Mouse (Mus musculus) lung, embryonic 16.5 days (tissue): Measurements from ENCODE around the gene Brpf1. TPM values are rescaled to one million over a fixed set of nuclear protein-coding genes. Genes with fewer than 3 reads are reported as not detected.
A peak's percentile ranks its signal among the peaks of the same experiment; 100 is the strongest.

ENCODE experiments used
- ATAC-seq: fragments of 200-750 bp; cut with Nextera tagmentation; 2 replicates; pipeline ENCODE4 v1.8.0; 2017; ENCODE audit warnings: low read depth, mild to moderate bottlenecking, moderate library complexity
- H3K27ac ChIP-seq: fragments of 300-500 bp; sonication (generic); 2 replicates; pipeline ENCODE4 v1.5.1; 2014; ENCODE audit warnings: mild to moderate bottlenecking, control low read depth, low read length
- H3K27me3 ChIP-seq: fragments of 300-500 bp; sonication (generic); 2 replicates; pipeline ENCODE4 v1.6.1; 2014; ENCODE audit warnings: low read depth, low read length, mixed read lengths; ENCODE audit not compliant: control insufficient read depth, insufficient read depth
- H3K36me3 ChIP-seq: fragments of 300-500 bp; sonication (generic); 2 replicates; pipeline ENCODE4 v1.6.1; 2014; ENCODE audit warnings: low read length; ENCODE audit not compliant: control insufficient read depth, insufficient read depth
- H3K4me1 ChIP-seq: fragments of 300-500 bp; sonication (generic); replicated peaks from 2 replicates; pipeline ENCODE4 v1.6.1; 2014; ENCODE audit warnings: low read length, mixed read lengths; ENCODE audit not compliant: control insufficient read depth, insufficient read depth
- H3K4me2 ChIP-seq: fragments of 300-500 bp; sonication (generic); 2 replicates; pipeline ENCODE4 v1.6.1; 2014; ENCODE audit warnings: low read depth, low read length, control low read depth
- H3K4me3 ChIP-seq: fragments of 300-500 bp; sonication (generic); 2 replicates; pipeline ENCODE4 v1.5.1; 2014; ENCODE audit warnings: mild to moderate bottlenecking, low read length, control low read depth
- H3K9ac ChIP-seq: fragments of 300-500 bp; sonication (generic); 2 replicates; pipeline ENCODE4 v1.6.1; 2014; ENCODE audit warnings: low read length, control low read depth
- H3K9me3 ChIP-seq: fragments of 300-500 bp; sonication (generic); 2 replicates; pipeline ENCODE4 v1.6.1; 2016; ENCODE audit warnings: low read length; ENCODE audit not compliant: control insufficient read depth
- WGBS: fragments of 180-500 bp; shearing (Covaris S2); extraction: QIAGEN DNeasy Blood & Tissue Kit; methylation state at CpG from one replicate; pipeline ENCODE4 v1.1.7; 2014; 5-methylcytosine and 5-hydroxymethylcytosine counted together
- polyA plus RNA-seq: library from polyadenylated mRNA; unstranded; fragments of >200 nt; fragmentation: Nextera tagmentation; extraction: Ambion mirVana; gene quantifications from 2 replicates; pipeline ENCODE4 v1.2.1, GENCODE M21; 2015

Gene Brpf1
- polyA plus RNA-seq: 16.6 and 19.1 TPM in 2 replicates

- Histone ChIP-seq H3K27me3 (no peaks in the 10 kb centered on the region), H3K4me3 (peak within 1 kb of the TSS; percentile 94), H3K9ac (peak within 1 kb of the TSS; percentile 98), H3K4me1 (peaks cover 14% of the 10 kb centered on the region), H3K4me2 (peak within 1 kb of the TSS; percentile 81), H3K9me3 (no peaks in the 10 kb centered on the region), H3K36me3 (peaks cover 12% of the 10 kb centered on the region), H3K27ac (peak within 1 kb of the TSS; percentile 99)
- WGBS: under 1% methylated on average over 32 of the region's 32 CpGs
- ATAC-seq: peak; percentile 51
These were observed at the start of gene Brpf1 for GRCm38 (mm10) chr6:113306986-113307349. Gene Brpf1, plus strand, starts transcription at chr6:113307137.

- H3K4me1 ChIP-seq: no peaks in the 10 kb centered on the region
These were observed 45.6 kb upstream of the Brpf1 start for GRCm38 (mm10) chr6:113261174-113261858.

DNA sequence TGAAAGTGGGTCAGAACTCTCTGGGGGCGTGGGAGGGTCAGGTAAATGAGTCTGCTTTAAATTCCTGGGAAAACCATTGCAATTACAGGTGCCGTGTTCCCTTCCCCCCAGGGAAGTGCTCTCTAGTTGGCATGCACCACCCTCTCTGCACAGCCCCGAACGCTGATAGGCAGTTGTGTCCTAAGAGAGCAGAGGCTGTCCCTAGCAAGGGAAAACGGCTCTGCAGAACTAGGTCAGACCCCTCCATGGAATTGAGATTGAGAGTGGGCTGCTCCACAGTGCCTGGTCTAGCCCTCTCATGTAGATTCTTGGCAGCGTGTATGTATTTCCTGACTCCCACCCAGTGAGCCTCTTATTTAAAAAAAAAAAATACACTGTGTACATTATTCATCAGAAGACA is 43.4 kb upstream of the Brpf1 start:
- WGBS: 83% methylated on average over 6 of the region's 6 CpGs

More at GRCm38 (mm10) chr6:113261174-113261858, 45.6 kb upstream of the Brpf1 start:
- Histone ChIP-seq H3K9me3 (no peaks in the 10 kb centered on the region), H3K27ac (no peak overlapping the region), H3K4me2 (no peak overlapping the region), H3K27me3 (no peaks in the 10 kb centered on the region), H3K36me3 (peaks cover 39% of the 10 kb centered on the region), H3K9ac (no peak overlapping the region), H3K4me3 (no peak overlapping the region)
- ATAC-seq: no peak
- 81% methylated on average over 8 of the region's 8 CpGs for WGBS

DNA sequence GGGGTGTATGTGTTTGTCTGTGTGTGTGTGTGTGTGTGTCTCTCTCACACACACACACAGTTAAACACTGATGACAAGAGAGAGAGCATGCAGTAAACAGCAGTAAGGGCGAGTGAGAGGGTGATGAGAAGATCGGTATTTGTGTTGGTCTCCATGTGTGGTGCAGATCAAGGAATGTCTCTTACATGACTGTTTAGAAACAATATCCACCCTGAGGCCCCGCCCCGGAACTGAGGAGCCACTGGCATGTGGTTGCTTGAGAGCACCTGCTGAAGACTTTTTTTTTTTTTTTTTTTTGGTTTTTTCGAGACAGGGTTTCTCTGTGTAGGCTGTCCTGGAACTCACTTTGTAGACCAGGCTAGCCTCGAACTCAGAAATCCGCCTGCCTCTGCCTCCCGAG is 42.5 kb upstream of the Brpf1 start:
- Histone ChIP-seq H3K36me3 (peaks cover 36% of the 10 kb centered on the region), H3K9me3 (no peaks in the 10 kb centered on the region), H3K4me2 (no peak overlapping the region), H3K27me3 (no peaks in the 10 kb centered on the region), H3K9ac (no peak overlapping the region), H3K4me1 (no peaks in the 10 kb centered on the region), H3K27ac (no peak overlapping the region), H3K4me3 (no peak overlapping the region)
- no peak for ATAC-seq
- 91% methylated on average over 8 of the region's 8 CpGs for WGBS

More for the DNA sequence above, 43.4 kb upstream of the Brpf1 start:
- H3K36me3 ChIP-seq: peaks cover 37% of the 10 kb centered on the region
- no peaks in the 10 kb centered on the region for H3K9me3 ChIP-seq
- no peak overlapping the region for H3K9ac ChIP-seq
- H3K27me3 ChIP-seq: no peaks in the 10 kb centered on the region
- H3K4me3 ChIP-seq: no peak overlapping the region
- no peak for ATAC-seq
- H3K4me2 ChIP-seq: no peak overlapping the region
- no peaks in the 10 kb centered on the region for H3K4me1 ChIP-seq
- H3K27ac ChIP-seq: no peak overlapping the region

DNA sequence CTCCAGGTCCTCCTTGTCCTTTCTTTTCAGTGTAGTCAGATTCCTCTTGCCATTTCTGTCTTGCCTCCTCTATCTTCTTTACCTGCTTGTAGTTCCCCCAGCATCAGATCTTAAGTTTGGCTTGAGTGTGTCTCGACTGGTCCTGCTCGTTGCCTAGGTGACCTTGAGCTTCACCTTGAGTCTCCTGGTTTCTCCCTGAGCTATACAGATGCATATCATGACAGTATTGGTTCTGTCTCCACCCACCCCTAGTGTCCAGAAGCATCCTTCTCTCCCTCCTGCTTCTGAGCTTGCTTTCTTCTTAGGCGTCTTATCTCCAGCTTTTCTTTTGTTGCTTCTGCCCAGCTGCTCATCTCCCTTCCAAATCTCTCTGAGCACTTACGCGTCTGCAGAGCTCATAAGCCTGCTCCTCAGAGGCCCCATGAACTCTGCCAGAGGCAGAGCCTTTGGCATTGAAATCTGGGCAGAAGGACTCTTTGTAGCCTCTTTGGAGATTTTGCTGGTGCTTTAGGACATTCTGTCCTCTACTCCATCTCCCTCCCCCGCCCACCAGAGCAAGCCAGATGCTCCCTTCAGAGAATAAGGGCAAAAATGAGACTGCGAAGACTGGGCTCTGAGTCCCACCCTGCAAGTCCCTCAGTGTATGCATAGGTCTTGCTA is 39.8 kb upstream of the Brpf1 start:
- H3K36me3 ChIP-seq: peaks cover 43% of the 10 kb centered on the region
- no peak overlapping the region for H3K27ac ChIP-seq
- H3K9me3 ChIP-seq: no peaks in the 10 kb centered on the region
- H3K9ac ChIP-seq: no peak overlapping the region
- ATAC-seq: no peak
- H3K4me1 ChIP-seq: no peaks in the 10 kb centered on the region
- H3K4me3 ChIP-seq: no peak overlapping the region
- no peak overlapping the region for H3K4me2 ChIP-seq
- whole genome bisulfite sequencing: 80% methylated on average over 7 of the region's 7 CpGs
- H3K27me3 ChIP-seq: no peaks in the 10 kb centered on the region

DNA sequence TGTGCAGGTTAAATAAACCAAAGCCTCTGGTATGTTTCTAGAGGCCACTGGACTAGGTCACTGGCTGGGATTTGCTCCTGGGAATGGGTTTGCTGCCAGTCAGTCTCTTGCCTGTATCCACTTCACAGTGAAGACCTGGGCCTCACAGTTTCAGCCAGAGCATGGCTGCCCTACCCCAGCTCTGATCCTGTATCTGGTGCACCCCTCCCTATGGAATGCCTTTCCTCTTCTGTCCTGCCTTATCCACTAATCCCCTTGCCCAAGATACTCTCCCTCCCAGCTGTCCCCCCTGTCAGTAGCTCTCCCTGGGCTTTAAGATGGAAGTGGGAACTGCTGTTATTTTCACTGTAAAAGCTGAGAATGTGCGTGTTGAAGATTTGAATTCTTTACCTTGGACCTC is 38.9 kb upstream of the Brpf1 start:
- Histone ChIP-seq H3K4me3 (no peak overlapping the region), H3K4me2 (no peak overlapping the region), H3K9me3 (no peaks in the 10 kb centered on the region), H3K27me3 (no peaks in the 10 kb centered on the region), H3K27ac (no peak overlapping the region), H3K9ac (no peak overlapping the region), H3K4me1 (no peaks in the 10 kb centered on the region), H3K36me3 (peaks cover 38% of the 10 kb centered on the region)
- 97% methylated on average over 1 of the region's 1 CpGs for WGBS
- no peak for ATAC-seq

GRCm38 (mm10) chr6:113272365-113272764 is 34.6 kb upstream of the Brpf1 start:
- H3K27ac ChIP-seq: no peak overlapping the region
- peaks cover 30% of the 10 kb centered on the region for H3K36me3 ChIP-seq
- WGBS: 79% methylated on average over 3 of the region's 3 CpGs
- no peaks in the 10 kb centered on the region for H3K27me3 ChIP-seq
- no peaks in the 10 kb centered on the region for H3K9me3 ChIP-seq
- H3K9ac ChIP-seq: no peak overlapping the region
- ATAC-seq: no peak
- H3K4me1 ChIP-seq: no peaks in the 10 kb centered on the region
- H3K4me2 ChIP-seq: no peak overlapping the region
- no peak overlapping the region for H3K4me3 ChIP-seq

- Histone ChIP-seq H3K4me1 (no peaks in the 10 kb centered on the region), H3K4me3 (no peak overlapping the region), H3K9ac (no peak overlapping the region), H3K27ac (no peak overlapping the region), H3K27me3 (peaks cover 4% of the 10 kb centered on the region), H3K4me2 (no peak overlapping the region), H3K36me3 (peaks cover 11% of the 10 kb centered on the region), H3K9me3 (no peaks in the 10 kb centered on the region)
- ATAC-seq: no peak
- 56% methylated on average over 4 of the region's 4 CpGs for WGBS
These were observed 30.1 kb upstream of the Brpf1 start for GRCm38 (mm10) chr6:113276846-113277245.

GRCm38 (mm10) chr6:113281676-113282075 is 25.3 kb upstream of the Brpf1 start:
- peaks cover 29% of the 10 kb centered on the region for H3K27me3 ChIP-seq
- H3K27ac ChIP-seq: no peak overlapping the region
- H3K4me3 ChIP-seq: no peak overlapping the region
- H3K4me1 ChIP-seq: peaks cover 5% of the 10 kb centered on the region; the same call in 1 of the 2 replicates
- H3K9ac ChIP-seq: no peak overlapping the region
- peaks cover 3% of the 10 kb centered on the region; the same call in 1 of the 2 replicates for H3K36me3 ChIP-seq
- 54% methylated on average over 6 of the region's 6 CpGs for WGBS
- no peak for ATAC-seq
- no peaks in the 10 kb centered on the region for H3K9me3 ChIP-seq
- no peak overlapping the region for H3K4me2 ChIP-seq
